Mouse (Mus musculus) myocyte (in vitro differentiated cells): ENCODE measurements around the gene Ak8. TPM values are rescaled to one million over a fixed set of nuclear protein-coding genes. Genes with fewer than 3 reads are reported as not detected.

Experiments used
- H3K27me3 ChIP-seq: one replicate; pipeline ENCODE4 v1.6.1; 2011; ENCODE audit not compliant: control insufficient read depth, insufficient read depth, insufficient read length
- H3K36me3 ChIP-seq: one replicate; pipeline ENCODE4 v1.6.1; 2011; ENCODE audit not compliant: control insufficient read depth, insufficient read depth
- H3K4me2 ChIP-seq: one replicate; pipeline ENCODE4 v1.6.1; 2011; ENCODE audit warnings: low read depth, control low read depth
- H3K4me3 ChIP-seq: one replicate; pipeline ENCODE4 v1.5.1; 2011; ENCODE audit warnings: mild to moderate bottlenecking, control low read depth, moderate library complexity
- H3K79me2 ChIP-seq: one replicate; pipeline ENCODE4 v1.6.1; 2011; ENCODE audit not compliant: control insufficient read depth, insufficient read depth
- H3ac ChIP-seq: one replicate; pipeline ENCODE4 v1.6.1; 2011; ENCODE audit not compliant: control insufficient read depth, insufficient read length
- CEBPB ChIP-seq: IDR thresholded peaks from 2 replicates; pipeline ENCODE4 v1.6.1; 2011; ENCODE audit warnings: mild to moderate bottlenecking, moderate library complexity; ENCODE audit not compliant: poor library complexity, insufficient read depth, severe bottlenecking
- E2F4 ChIP-seq: IDR thresholded peaks from one replicate; pipeline ENCODE4 v1.6.1; 2011; ENCODE audit warnings: mild to moderate bottlenecking, control low read depth, moderate library complexity; ENCODE audit not compliant: insufficient read depth
- MAX ChIP-seq: IDR thresholded peaks from one replicate; pipeline ENCODE4 v1.6.1; 2011; ENCODE audit warnings: low read depth, mild to moderate bottlenecking, control low read depth
- MYOD1 ChIP-seq, 3 experiments: IDR thresholded peaks; one replicate each; pipeline ENCODE4 v1.6.1; 2011; ENCODE audit warnings: control low read depth in 2 of 3, low read depth in 2 of 3, mild to moderate bottlenecking in 2 of 3, moderate library complexity in 1 of 3; ENCODE audit not compliant: insufficient read length in 2 of 3, control insufficient read depth in 1 of 3
- MYOG ChIP-seq, 3 experiments: IDR thresholded peaks; one replicate each; pipeline ENCODE4 v1.6.1; 2011; ENCODE audit warnings: control low read depth in 2 of 3, low read depth in 2 of 3, mild to moderate bottlenecking in 2 of 3; ENCODE audit not compliant: insufficient read length in 2 of 3, control insufficient read depth in 1 of 3, insufficient read depth in 1 of 3
- POLR2A ChIP-seq: IDR thresholded peaks from one replicate; pipeline ENCODE4 v1.6.1; 2011; ENCODE audit warnings: low read depth, mild to moderate bottlenecking, control low read depth, moderate library complexity; ENCODE audit not compliant: insufficient read length
- POLR2AphosphoS2 ChIP-seq: IDR thresholded peaks from one replicate; pipeline ENCODE4 v1.6.1; 2011; ENCODE audit warnings: low read depth, control low read depth; ENCODE audit not compliant: insufficient read length
- REST ChIP-seq: IDR thresholded peaks from one replicate; pipeline ENCODE4 v1.6.1; 2011; ENCODE audit warnings: mild to moderate bottlenecking, control low read depth, moderate library complexity; ENCODE audit not compliant: insufficient read depth, insufficient read length
- SRF ChIP-seq: IDR thresholded peaks from one replicate; pipeline ENCODE4 v1.6.1; 2011; ENCODE audit warnings: low read depth; ENCODE audit not compliant: control insufficient read depth, insufficient read length
- TCF12 ChIP-seq: IDR thresholded peaks from one replicate; pipeline ENCODE4 v1.6.1; 2011; ENCODE audit warnings: mild to moderate bottlenecking, control low read depth; ENCODE audit not compliant: poor library complexity, insufficient read depth, severe bottlenecking
- TCF3 ChIP-seq: IDR thresholded peaks from one replicate; pipeline ENCODE4 v1.6.1; 2011; ENCODE audit warnings: low read depth, control low read depth; ENCODE audit not compliant: insufficient read length
- USF1 ChIP-seq: IDR thresholded peaks from one replicate; pipeline ENCODE4 v1.6.1; 2011; ENCODE audit warnings: low read depth, mild to moderate bottlenecking, control low read depth, moderate library complexity
- polyA plus RNA-seq: library from polyadenylated mRNA; unstranded; fragments of >200 nt; fragmentation: generic; extraction: Trizol; gene quantifications from one replicate; pipeline ENCODE4 v1.2.1, GENCODE M21; 2012; ENCODE audit warnings: missing spikeins

Gene Ak8
- polyA plus RNA-seq, 1 experiment: 0.59 TPM

- no peak overlapping the region for H3K4me3 ChIP-seq
- no peak overlapping the region for H3ac ChIP-seq
- H3K27me3 ChIP-seq: no peaks in the 10 kb centered on the region
- TF ChIP-seq TCF12 (no peak), MYOG (IDR thresholded peaks at IDR 0.05; ENCODE audit: control insufficient read depth in 1 of 3, insufficient read depth in 1 of 3, insufficient read length in 2 of 3, low read depth in 2 of 3) (no peak), CEBPB (no peak), POLR2AphosphoS2 (no peak), REST (no peak), SRF (no peak), E2F4 (no peak), MYOD1 (IDR thresholded peaks at IDR 0.05; ENCODE audit: control insufficient read depth in 1 of 3, insufficient read length in 2 of 3, low read depth in 2 of 3) (no peak), MAX (no peak), TCF3 (no peak), POLR2A (no peak), USF1 (no peak)
- no peaks in the 10 kb centered on the region for H3K79me2 ChIP-seq
- H3K4me2 ChIP-seq: no peak overlapping the region
- peaks cover 59% of the 10 kb centered on the region for H3K36me3 ChIP-seq
These were observed 37.1 kb upstream of the Ak8 start for GRCm38 (mm10) chr2:28662891-28663290.

GRCm38 (mm10) chr2:28665818-28666217 is 34.1 kb upstream of the Ak8 start:
- H3ac ChIP-seq: no peak overlapping the region
- no peaks in the 10 kb centered on the region for H3K79me2 ChIP-seq
- TF ChIP-seq CEBPB (no peak), REST (no peak), POLR2A (no peak), MYOD1 (IDR thresholded peaks at IDR 0.05; ENCODE audit: control insufficient read depth in 1 of 3, insufficient read length in 2 of 3, low read depth in 2 of 3) (no peak), TCF3 (no peak), TCF12 (no peak), E2F4 (no peak), POLR2AphosphoS2 (no peak), MYOG (IDR thresholded peaks at IDR 0.05; ENCODE audit: control insufficient read depth in 1 of 3, insufficient read depth in 1 of 3, insufficient read length in 2 of 3, low read depth in 2 of 3) (no peak), MAX (no peak), SRF (no peak), USF1 (no peak)
- no peak overlapping the region for H3K4me2 ChIP-seq
- H3K27me3 ChIP-seq: no peaks in the 10 kb centered on the region
- no peak overlapping the region for H3K4me3 ChIP-seq
- peaks cover 41% of the 10 kb centered on the region for H3K36me3 ChIP-seq

- Histone ChIP-seq H3K36me3 (peaks cover 45% of the 10 kb centered on the region), H3K79me2 (no peaks in the 10 kb centered on the region), H3K27me3 (no peaks in the 10 kb centered on the region), H3K4me2 (no peak overlapping the region), H3K4me3 (no peak overlapping the region), H3ac (no peak overlapping the region)
- no peak for TF ChIP-seq CEBPB
- TF ChIP-seq USF1: no peak
- no peak for TF ChIP-seq TCF12
- no peak for TF ChIP-seq E2F4
- no peak for TF ChIP-seq POLR2AphosphoS2
- no peak for TF ChIP-seq SRF
- no peak for TF ChIP-seq TCF3
- no peak for TF ChIP-seq MYOG (IDR thresholded peaks at IDR 0.05; ENCODE audit: control insufficient read depth in 1 of 3, insufficient read depth in 1 of 3, insufficient read length in 2 of 3, low read depth in 2 of 3)
- no peak for TF ChIP-seq REST
- TF ChIP-seq MYOD1 (IDR thresholded peaks at IDR 0.05; ENCODE audit: control insufficient read depth in 1 of 3, insufficient read length in 2 of 3, low read depth in 2 of 3): no peak
- TF ChIP-seq MAX: no peak
- TF ChIP-seq POLR2A: no peak
These were observed 28.5 kb upstream of the Ak8 start for GRCm38 (mm10) chr2:28671438-28671837.

GRCm38 (mm10) chr2:28676005-28676404 is 24.0 kb upstream of the Ak8 start:
- Histone ChIP-seq H3K27me3 (no peaks in the 10 kb centered on the region), H3K4me3 (no peak overlapping the region), H3K36me3 (peaks cover 70% of the 10 kb centered on the region), H3K4me2 (no peak overlapping the region), H3K79me2 (no peaks in the 10 kb centered on the region), H3ac (no peak overlapping the region)
- TF ChIP-seq POLR2AphosphoS2: no peak
- TF ChIP-seq USF1: no peak
- TF ChIP-seq MYOD1 (IDR thresholded peaks at IDR 0.05; ENCODE audit: control insufficient read depth in 1 of 3, insufficient read length in 2 of 3, low read depth in 2 of 3): no peak
- no peak for TF ChIP-seq E2F4
- no peak for TF ChIP-seq REST
- TF ChIP-seq CEBPB: no peak

GRCm38 (mm10) chr2:28680710-28681109 is 19.3 kb upstream of the Ak8 start:
- no peak overlapping the region for H3K4me3 ChIP-seq
- H3K4me2 ChIP-seq: no peak overlapping the region
- peaks cover 62% of the 10 kb centered on the region for H3K36me3 ChIP-seq
- no peaks in the 10 kb centered on the region for H3K79me2 ChIP-seq
- no peaks in the 10 kb centered on the region for H3K27me3 ChIP-seq
- H3ac ChIP-seq: no peak overlapping the region
- TF ChIP-seq MYOD1 (IDR thresholded peaks at IDR 0.05; ENCODE audit: control insufficient read depth in 1 of 3, insufficient read length in 2 of 3, low read depth in 2 of 3): no peak
- TF ChIP-seq REST: no peak
- no peak for TF ChIP-seq TCF12
- no peak for TF ChIP-seq MAX
- no peak for TF ChIP-seq MYOG (IDR thresholded peaks at IDR 0.05; ENCODE audit: control insufficient read depth in 1 of 3, insufficient read depth in 1 of 3, insufficient read length in 2 of 3, low read depth in 2 of 3)
- TF ChIP-seq SRF: no peak
- TF ChIP-seq POLR2A: no peak
- TF ChIP-seq CEBPB: no peak
- TF ChIP-seq TCF3: no peak
- no peak for TF ChIP-seq E2F4
- no peak for TF ChIP-seq POLR2AphosphoS2
- no peak for TF ChIP-seq USF1
